Mouse (Mus musculus): ENCODE measurements around the gene Iqschfp. TPM values are rescaled to one million over a fixed set of nuclear protein-coding genes. Genes with fewer than 3 reads are reported as not detected.

Iqschfp gene
- polyA plus RNA-seq, 1 experiment from 2014 or later: 0.45 TPM

GRCm38 (mm10) chr3:68513340-68514119 is 621.5 kb downstream of the Iqschfp start:
- 42% methylated on average over 7 of the region's 7 CpGs for WGBS
- H3K27ac ChIP-seq: peak overlapping the region; percentile 45; the same call in 1 of the 2 replicates

DNA sequence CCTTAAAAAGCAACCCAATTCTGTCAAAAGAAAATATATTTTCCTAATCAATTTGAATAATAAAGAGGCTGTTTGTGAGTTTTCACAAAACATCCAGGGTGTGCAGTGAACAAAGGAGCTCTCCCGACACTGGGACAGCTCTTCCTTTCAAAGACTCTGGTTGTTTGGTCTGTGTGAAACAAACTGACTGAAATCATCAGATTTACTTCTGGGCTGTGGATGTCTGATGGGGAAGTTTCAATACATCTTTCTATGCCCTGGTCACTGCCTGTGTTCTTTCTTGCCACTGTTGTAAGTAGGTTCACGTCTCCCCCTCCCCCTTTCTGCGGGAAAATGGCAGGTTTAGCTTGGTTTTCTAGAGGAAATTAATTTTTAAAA is 622.1 kb downstream of the Iqschfp start:
- no peak overlapping the region for H3K4me2 ChIP-seq (replicated peaks)

More at GRCm38 (mm10) chr3:68513340-68514119, 621.5 kb downstream of the Iqschfp start:
- no peak overlapping the region; the same call in 1 of the 2 replicates for H3K4me2 ChIP-seq (replicated peaks)
- H3K4me3 ChIP-seq: no peak overlapping the region
- H3K27me3 ChIP-seq: no peaks in the 10 kb centered on the region
- peaks cover 11% of the 10 kb centered on the region for H3K4me1 ChIP-seq
- peak; percentile 85 for ATAC-seq (ENCODE audit: low FRiP score)
- no peaks in the 10 kb centered on the region for H3K36me3 ChIP-seq
- H3K9me3 ChIP-seq (replicated peaks): no peaks in the 10 kb centered on the region
- H3K9ac ChIP-seq: no peak overlapping the region

DNA sequence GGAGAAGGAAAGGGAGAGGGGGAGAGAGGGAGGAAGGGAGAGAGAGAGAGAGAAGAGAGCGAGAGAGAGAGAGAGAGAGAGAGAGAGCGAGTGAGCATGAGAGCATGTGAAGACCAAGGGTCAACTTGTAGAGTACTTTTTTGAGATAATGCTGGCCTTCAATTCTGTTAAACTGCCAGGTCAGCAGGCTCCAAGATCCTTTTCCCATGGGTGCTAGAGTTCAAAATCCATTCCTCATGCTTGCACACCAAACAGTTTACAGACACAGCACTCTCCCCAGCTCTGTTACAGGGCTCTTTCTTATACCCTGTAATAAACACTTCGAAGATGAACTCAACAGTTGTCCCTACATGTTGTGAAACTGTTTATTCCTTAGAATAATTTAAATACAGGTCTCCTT is 622.7 kb downstream of the Iqschfp start:
- no peak for ATAC-seq (ENCODE audit: low FRiP score)
- 92% methylated on average over 3 of the region's 3 CpGs for WGBS
- no peaks in the 10 kb centered on the region for H3K36me3 ChIP-seq

More for the DNA sequence above, 622.1 kb downstream of the Iqschfp start:
- Histone ChIP-seq H3K4me1 (peaks cover 11% of the 10 kb centered on the region), H3K9ac (no peak overlapping the region), H3K36me3 (no peaks in the 10 kb centered on the region), H3K9me3 (replicated peaks) (no peaks in the 10 kb centered on the region), H3K27ac (0 out of 2 replicates have a peak overlapping the region, but pooled peaks have one; percentile 45), H3K4me3 (no peak overlapping the region), H3K27me3 (no peaks in the 10 kb centered on the region)
- WGBS: 43% methylated on average over 3 of the region's 3 CpGs
- peak; percentile 76 for ATAC-seq (ENCODE audit: low FRiP score)

DNA sequence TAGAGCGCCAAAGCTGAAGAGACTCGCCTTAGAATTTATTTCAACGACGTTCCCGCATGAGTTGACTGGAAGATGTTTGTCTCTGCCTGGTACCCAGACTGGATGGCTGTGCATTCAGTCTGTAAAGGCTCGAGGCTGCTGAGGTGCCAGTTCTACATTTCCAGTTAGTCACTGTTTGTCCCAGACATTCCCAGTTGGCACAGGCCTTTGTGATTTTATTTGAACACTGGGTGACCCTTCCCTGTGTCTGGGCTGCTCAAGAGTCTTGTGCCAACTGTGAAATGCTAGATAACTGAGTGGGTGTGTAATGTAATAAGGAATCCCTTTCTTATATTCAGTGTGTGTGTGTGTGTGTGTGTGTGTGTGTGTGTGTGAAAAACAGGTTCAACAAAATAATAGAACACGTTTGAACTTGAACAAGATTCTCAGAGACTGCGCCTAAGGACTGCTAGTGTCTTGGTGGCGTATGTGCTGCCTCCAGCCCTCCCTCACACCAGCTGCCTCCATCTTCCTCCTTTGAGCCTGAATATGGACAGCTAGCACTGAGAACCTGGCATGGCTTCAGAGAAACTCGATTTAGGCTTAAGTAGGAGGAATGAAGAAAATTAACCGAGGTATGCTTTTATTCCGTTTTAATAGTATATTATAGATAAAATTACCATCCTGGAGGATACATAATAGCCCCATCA is 624.5 kb downstream of the Iqschfp start:
- no peak for ATAC-seq (ENCODE audit: low FRiP score)
- no peaks in the 10 kb centered on the region for H3K27me3 ChIP-seq
- H3K9me3 ChIP-seq (replicated peaks): no peaks in the 10 kb centered on the region
- no peaks in the 10 kb centered on the region for H3K36me3 ChIP-seq
- peaks cover 11% of the 10 kb centered on the region for H3K4me1 ChIP-seq
- H3K27ac ChIP-seq: no peak overlapping the region
- WGBS: 83% methylated on average over 12 of the region's 12 CpGs
- H3K9ac ChIP-seq: no peak overlapping the region
- no peak overlapping the region for H3K4me2 ChIP-seq (replicated peaks)
- no peak overlapping the region for H3K4me3 ChIP-seq

More for the DNA sequence above, 622.7 kb downstream of the Iqschfp start:
- Histone ChIP-seq H3K27ac (no peak overlapping the region), H3K4me1 (peaks cover 11% of the 10 kb centered on the region), H3K9ac (no peak overlapping the region), H3K27me3 (no peaks in the 10 kb centered on the region), H3K4me3 (no peak overlapping the region), H3K9me3 (replicated peaks) (no peaks in the 10 kb centered on the region), H3K4me2 (replicated peaks) (no peak overlapping the region)

- 65% methylated on average over 7 of the region's 7 CpGs for WGBS
- no peak for ATAC-seq (ENCODE audit: low FRiP score)
- Histone ChIP-seq H3K4me1 (peaks cover 11% of the 10 kb centered on the region), H3K9me3 (replicated peaks) (no peaks in the 10 kb centered on the region), H3K4me3 (no peak overlapping the region), H3K4me2 (replicated peaks) (no peak overlapping the region), H3K27me3 (no peaks in the 10 kb centered on the region), H3K9ac (no peak overlapping the region), H3K27ac (no peak overlapping the region), H3K36me3 (no peaks in the 10 kb centered on the region)
Measured at GRCm38 (mm10) chr3:68517236-68517635, 625.2 kb downstream of the Iqschfp start.

- Histone ChIP-seq H3K27me3 (no peaks in the 10 kb centered on the region), H3K9me3 (replicated peaks) (no peaks in the 10 kb centered on the region), H3K4me1 (peaks cover 11% of the 10 kb centered on the region), H3K4me3 (no peak overlapping the region), H3K9ac (no peak overlapping the region), H3K27ac (no peak overlapping the region), H3K4me2 (replicated peaks) (no peak overlapping the region), H3K36me3 (no peaks in the 10 kb centered on the region)
- WGBS: 93% methylated on average over 8 of the region's 8 CpGs
- ATAC-seq (ENCODE audit: low FRiP score): no peak
Measured at GRCm38 (mm10) chr3:68518041-68518440, 626.0 kb downstream of the Iqschfp start.

- Histone ChIP-seq H3K4me3 (no peak overlapping the region), H3K9me3 (replicated peaks) (no peaks in the 10 kb centered on the region), H3K4me1 (peaks cover 6% of the 10 kb centered on the region), H3K27me3 (no peaks in the 10 kb centered on the region), H3K27ac (no peak overlapping the region), H3K9ac (no peak overlapping the region), H3K36me3 (no peaks in the 10 kb centered on the region), H3K4me2 (replicated peaks) (no peak overlapping the region)
- no peak for ATAC-seq (ENCODE audit: low FRiP score)
- 91% methylated on average over 5 of the region's 5 CpGs for WGBS
Measured at GRCm38 (mm10) chr3:68518586-68518985, 626.6 kb downstream of the Iqschfp start.

- H3K27ac ChIP-seq: no peak overlapping the region
- H3K36me3 ChIP-seq: no peaks in the 10 kb centered on the region
- no peaks in the 10 kb centered on the region for H3K9me3 ChIP-seq (replicated peaks)
- no peaks in the 10 kb centered on the region for H3K27me3 ChIP-seq
- 93% methylated on average over 10 of the region's 10 CpGs for WGBS
- H3K4me2 ChIP-seq (replicated peaks): no peak overlapping the region
- H3K9ac ChIP-seq: no peak overlapping the region
- no peak overlapping the region for H3K4me3 ChIP-seq
- H3K4me1 ChIP-seq: 0 out of 2 replicates have a peak, but pooled peaks cover 3% of the 10 kb centered on the region
- no peak for ATAC-seq (ENCODE audit: low FRiP score)
Measured at GRCm38 (mm10) chr3:68525361-68525878, 633.4 kb downstream of the Iqschfp start.

GRCm38 (mm10) chr3:68526416-68526815 is 634.4 kb downstream of the Iqschfp start:
- Histone ChIP-seq H3K4me2 (replicated peaks) (no peak overlapping the region), H3K4me3 (no peak overlapping the region), H3K27me3 (no peaks in the 10 kb centered on the region), H3K9me3 (replicated peaks) (no peaks in the 10 kb centered on the region), H3K27ac (no peak overlapping the region; the same call in 1 of the 2 replicates), H3K4me1 (0 out of 2 replicates have a peak, but pooled peaks cover 3% of the 10 kb centered on the region), H3K36me3 (no peaks in the 10 kb centered on the region), H3K9ac (no peak overlapping the region)
- ATAC-seq (ENCODE audit: low FRiP score): no peak
- WGBS: 56% methylated on average over 4 of the region's 4 CpGs

- Histone ChIP-seq H3K4me1 (0 out of 2 replicates have a peak, but pooled peaks cover 3% of the 10 kb centered on the region), H3K27ac (no peak overlapping the region), H3K9ac (no peak overlapping the region), H3K4me3 (no peak overlapping the region), H3K27me3 (no peaks in the 10 kb centered on the region), H3K9me3 (replicated peaks) (no peaks in the 10 kb centered on the region), H3K4me2 (replicated peaks) (no peak overlapping the region), H3K36me3 (no peaks in the 10 kb centered on the region)
- WGBS: 50% methylated on average over 4 of the region's 4 CpGs
- peak; percentile 19; the same call in 1 of the 2 replicates for ATAC-seq (ENCODE audit: low FRiP score)
Measured at GRCm38 (mm10) chr3:68527182-68527581, 635.1 kb downstream of the Iqschfp start.

DNA sequence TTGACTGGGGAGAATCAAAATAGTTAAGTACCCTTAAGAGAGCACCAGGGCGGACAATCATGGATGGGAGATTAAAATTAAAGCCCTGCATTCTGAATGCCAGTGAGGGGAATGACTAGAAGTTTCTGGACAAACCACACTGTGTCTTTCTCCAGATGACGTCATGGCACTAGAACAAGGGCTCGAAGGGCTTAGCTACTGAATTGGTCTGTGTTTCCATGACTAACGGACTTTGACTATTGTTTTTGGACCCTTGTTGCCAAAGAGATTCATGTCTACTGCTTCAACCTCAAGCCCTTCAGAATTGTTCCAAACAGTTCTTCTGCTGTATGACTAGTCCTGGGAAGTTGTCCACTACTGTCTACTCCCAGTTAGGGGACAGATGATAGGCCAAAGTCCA is 639.9 kb downstream of the Iqschfp start:
- Histone ChIP-seq H3K9me3 (replicated peaks) (peaks cover 7% of the 10 kb centered on the region), H3K27me3 (no peaks in the 10 kb centered on the region), H3K9ac (no peak overlapping the region), H3K27ac (no peak overlapping the region), H3K4me1 (peaks cover 9% of the 10 kb centered on the region; the same call in 1 of the 2 replicates), H3K36me3 (no peaks in the 10 kb centered on the region), H3K4me2 (replicated peaks) (no peak overlapping the region), H3K4me3 (no peak overlapping the region)
- WGBS: 92% methylated on average over 4 of the region's 4 CpGs
- no peak for ATAC-seq (ENCODE audit: low FRiP score)

- ATAC-seq (ENCODE audit: low FRiP score): no peak
- Histone ChIP-seq H3K4me2 (replicated peaks) (no peak overlapping the region), H3K4me3 (no peak overlapping the region), H3K9ac (no peak overlapping the region), H3K36me3 (no peaks in the 10 kb centered on the region), H3K27ac (no peak overlapping the region), H3K4me1 (peaks cover 6% of the 10 kb centered on the region; the same call in 1 of the 2 replicates), H3K9me3 (replicated peaks) (peaks cover 11% of the 10 kb centered on the region), H3K27me3 (no peaks in the 10 kb centered on the region)
- WGBS: 15% methylated on average over 7 of the region's 7 CpGs
Measured at GRCm38 (mm10) chr3:68534571-68535051, 642.6 kb downstream of the Iqschfp start.

Data from hindbrain, embryonic 12.5 days (tissue).